Mouse (Mus musculus) stomach, postnatal 0 days (tissue): ENCODE measurements at regions not wholly inside any gene's neighbourhood (a gene's known extent, or its start where the extent isn't known, plus 50 kb on each side); places are given as distances from the start of the nearest gene placed in this dataset.

ENCODE experiments used
- ATAC-seq: fragments of 200-750 bp; cut with Nextera tagmentation; 2 replicates; pipeline ENCODE4 v1.8.0; 2017; ENCODE audit not compliant: low FRiP score, low TSS enrichment
- DNase-seq: peaks from one replicate; pipeline ENCODE4 v3.0.0-alpha.2; 2016; ENCODE audit warnings: low spot score
- H3K27ac ChIP-seq: fragments of 300-500 bp; sonication (generic); replicated peaks from 2 replicates; pipeline ENCODE4 v1.5.1; 2014; ENCODE audit warnings: mild to moderate bottlenecking, control low read depth
- H3K27me3 ChIP-seq: fragments of 300-500 bp; sonication (generic); 2 replicates; pipeline ENCODE4 v1.6.1; 2014; ENCODE audit warnings: low read length; ENCODE audit not compliant: control insufficient read depth, insufficient read depth
- H3K36me3 ChIP-seq: fragments of 300-500 bp; sonication (generic); 2 replicates; pipeline ENCODE4 v1.6.1; 2014; ENCODE audit warnings: low read length, mixed read lengths; ENCODE audit not compliant: control insufficient read depth, insufficient read depth
- H3K4me1 ChIP-seq: fragments of 300-500 bp; sonication (generic); replicated peaks from 2 replicates; pipeline ENCODE4 v1.6.1; 2014; ENCODE audit warnings: antibody characterized with exemption; ENCODE audit not compliant: control insufficient read depth, insufficient read depth
- H3K4me2 ChIP-seq: fragments of 300-500 bp; sonication (generic); replicated peaks from 2 replicates; pipeline ENCODE4 v1.6.1; 2014; ENCODE audit warnings: low read depth, mild to moderate bottlenecking, control low read depth, moderate library complexity
- H3K4me3 ChIP-seq: fragments of 300-500 bp; sonication (generic); 2 replicates; pipeline ENCODE4 v1.5.1; 2014; ENCODE audit warnings: low read depth, low read length, control low read depth
- H3K9ac ChIP-seq: fragments of 300-500 bp; sonication (generic); 2 replicates; pipeline ENCODE4 v1.6.1; 2014; ENCODE audit warnings: mild to moderate bottlenecking, low read length, control low read depth, mixed read lengths
- H3K9me3 ChIP-seq: fragments of 300-500 bp; sonication (generic); 2 replicates; pipeline ENCODE4 v1.6.1; 2016; ENCODE audit warnings: low read length; ENCODE audit not compliant: control insufficient read depth
- CTCF ChIP-seq: IDR thresholded peaks from 2 replicates; pipeline ENCODE4 v1.5.1; 2016; ENCODE audit warnings: antibody characterized with exemption, low read depth, mild to moderate bottlenecking, moderate library complexity
- EP300 ChIP-seq: optimal IDR thresholded peaks from 2 replicates; pipeline ENCODE3; 2016; ENCODE audit warnings: antibody characterized with exemption
- WGBS: fragments of 180-500 bp; shearing (Covaris S2); extraction: QIAGEN DNeasy Blood & Tissue Kit; methylation state at CpG from one replicate; pipeline ENCODE4 v1.1.7; 2014; 5-methylcytosine and 5-hydroxymethylcytosine counted together

DNA sequence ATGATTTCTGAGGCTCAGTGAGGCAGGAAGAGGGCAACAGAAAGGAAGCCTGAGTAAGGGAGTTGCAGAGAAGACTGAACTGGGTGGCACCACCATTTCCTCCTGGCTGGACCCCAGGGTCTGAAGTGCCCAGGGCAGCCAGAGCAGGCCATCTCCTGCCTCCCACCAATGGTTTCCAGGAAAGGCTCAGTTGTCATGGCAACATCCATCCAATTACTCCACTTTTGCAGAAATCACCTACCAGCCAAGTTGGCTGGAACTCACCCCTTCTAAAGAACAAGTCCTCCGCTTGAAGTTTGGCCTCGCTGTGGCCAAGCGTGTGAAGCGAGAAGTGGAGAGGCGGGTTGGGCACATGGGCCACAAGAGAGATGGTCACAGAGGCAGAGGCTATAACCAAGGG is 67.8 kb downstream of the Gm11733 start:
- no peak overlapping the region for H3K9ac ChIP-seq
- H3K36me3 ChIP-seq: no peaks in the 10 kb centered on the region
- no peaks in the 10 kb centered on the region for H3K27me3 ChIP-seq
- no peak overlapping the region for H3K27ac ChIP-seq
- H3K4me3 ChIP-seq: no peak overlapping the region
- no peaks in the 10 kb centered on the region for H3K9me3 ChIP-seq
- ATAC-seq (no peak), DNase-seq (no peak)
- no peak overlapping the region for H3K4me2 ChIP-seq
- H3K4me1 ChIP-seq: no peaks in the 10 kb centered on the region
- TF ChIP-seq CTCF: no peak
- TF ChIP-seq EP300: no peak
- WGBS: 89% methylated on average over 5 of the region's 5 CpGs

DNA sequence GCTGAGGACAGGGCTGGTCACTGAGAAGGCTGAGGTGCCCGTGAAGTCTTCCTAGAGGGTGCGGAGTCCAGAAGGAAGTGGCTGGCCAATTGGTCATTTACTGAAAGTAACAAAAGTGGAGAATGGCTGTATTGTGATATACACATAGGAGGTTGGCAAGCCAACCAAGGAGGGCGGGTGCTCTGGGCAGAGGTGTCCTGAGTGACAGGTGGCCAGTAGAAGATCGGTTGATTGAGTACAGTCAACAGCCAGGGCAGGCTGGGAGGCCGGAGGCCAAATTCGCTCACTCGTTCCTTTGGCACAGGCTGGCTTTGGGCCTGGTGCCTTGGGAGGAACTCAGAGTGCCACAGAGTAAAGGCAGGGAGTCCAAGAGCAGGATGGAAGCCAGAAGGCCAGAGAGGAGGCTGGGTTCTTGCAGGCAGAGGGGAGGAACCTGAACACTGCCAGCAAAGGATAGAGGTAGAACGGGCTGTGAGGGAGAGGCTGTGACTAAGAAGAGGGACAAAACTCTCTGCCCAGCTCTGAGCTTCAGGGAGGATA is 68.3 kb downstream of the Gm11733 start:
- Histone ChIP-seq H3K36me3 (no peaks in the 10 kb centered on the region), H3K27ac (no peak overlapping the region), H3K9me3 (no peaks in the 10 kb centered on the region), H3K4me1 (no peaks in the 10 kb centered on the region), H3K27me3 (no peaks in the 10 kb centered on the region), H3K4me2 (no peak overlapping the region), H3K9ac (no peak overlapping the region), H3K4me3 (no peak overlapping the region)
- 80% methylated on average over 8 of the region's 8 CpGs for WGBS
- TF ChIP-seq CTCF: no peak
- DNase-seq: no peak
- ATAC-seq: no peak

DNA sequence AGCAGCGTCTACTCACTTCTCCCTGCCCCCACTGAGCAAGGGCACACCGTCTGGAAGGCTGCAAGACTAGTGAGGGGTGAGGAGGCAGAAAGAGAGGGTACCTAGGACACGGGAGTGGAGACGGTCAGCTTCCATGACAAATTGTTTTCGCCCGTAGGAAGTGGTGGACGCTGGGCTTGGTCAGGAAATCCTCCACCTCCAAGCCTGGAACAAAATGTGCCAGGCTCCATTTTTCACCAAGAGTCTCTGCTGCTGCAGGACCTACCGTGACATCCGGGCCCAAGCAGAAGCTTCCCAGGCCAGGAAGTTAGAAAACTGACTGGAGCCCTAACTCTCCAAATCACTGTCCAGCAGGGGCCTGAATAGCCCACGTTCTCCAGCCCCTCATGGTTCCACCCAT is 69.9 kb downstream of the Gm11733 start:
- WGBS: 44% methylated on average over 10 of the region's 10 CpGs
- Histone ChIP-seq H3K36me3 (no peaks in the 10 kb centered on the region), H3K27me3 (no peaks in the 10 kb centered on the region), H3K9ac (no peak overlapping the region), H3K27ac (no peak overlapping the region), H3K9me3 (no peaks in the 10 kb centered on the region), H3K4me1 (no peaks in the 10 kb centered on the region), H3K4me3 (no peak overlapping the region), H3K4me2 (no peak overlapping the region)
- DNase-seq (no peak), ATAC-seq (no peak)
- TF ChIP-seq EP300 (no peak), CTCF (no peak)

DNA sequence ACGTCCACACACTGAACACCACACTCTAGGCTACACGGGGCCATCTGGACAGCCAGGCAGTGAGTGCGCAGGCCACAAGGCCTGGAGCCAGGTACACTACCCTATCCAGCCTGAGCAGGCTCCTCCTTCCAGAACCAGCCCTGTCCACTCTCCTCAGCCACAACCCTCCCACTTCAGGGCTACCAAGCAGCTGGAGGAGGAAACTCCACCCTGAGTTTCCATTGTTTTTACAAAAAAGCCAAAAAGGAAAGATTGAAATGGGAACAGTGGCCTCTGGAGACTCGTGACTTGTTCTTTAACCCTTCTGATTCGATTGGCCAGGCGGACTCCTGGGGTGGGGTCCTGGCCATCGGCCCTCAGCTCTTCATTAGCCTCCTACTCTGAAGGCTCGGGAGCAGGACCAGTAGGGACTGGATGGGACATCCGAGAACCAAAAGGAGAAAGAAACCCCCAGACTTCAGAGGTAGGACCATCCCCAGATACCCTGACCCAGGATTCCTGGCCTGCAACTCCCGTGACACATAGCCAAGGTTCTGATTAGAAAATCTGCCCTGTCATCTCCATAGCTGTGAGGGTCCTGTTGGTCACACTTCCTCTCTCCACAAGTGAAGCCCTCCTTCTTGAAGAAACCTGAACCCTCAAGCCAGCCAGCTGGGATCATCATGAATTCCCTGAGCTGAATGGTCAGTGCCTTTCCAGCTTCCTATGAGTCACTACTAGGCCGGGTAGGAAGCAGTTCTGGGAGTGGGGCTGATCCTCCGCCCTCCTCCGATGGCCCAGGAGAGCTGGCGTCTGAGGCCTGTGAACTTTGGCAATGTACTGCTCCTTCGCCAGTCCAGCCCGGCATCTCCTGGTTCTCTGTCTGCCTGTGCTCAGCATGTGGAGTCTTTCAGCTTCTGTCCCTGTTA is 73.6 kb downstream of the Gm11733 start:
- Histone ChIP-seq H3K4me2 (no peak overlapping the region), H3K36me3 (no peaks in the 10 kb centered on the region), H3K9ac (no peak overlapping the region), H3K4me3 (no peak overlapping the region), H3K9me3 (no peaks in the 10 kb centered on the region), H3K4me1 (no peaks in the 10 kb centered on the region), H3K27ac (peak overlapping the region; percentile 24; the same call in 1 of the 2 replicates), H3K27me3 (no peaks in the 10 kb centered on the region)
- ATAC-seq (peak; percentile 69; the same call in 1 of the 2 replicates), DNase-seq (no peak)
- TF ChIP-seq EP300 (no peak), CTCF (no peak)
- 77% methylated on average over 16 of the region's 16 CpGs for WGBS

DNA sequence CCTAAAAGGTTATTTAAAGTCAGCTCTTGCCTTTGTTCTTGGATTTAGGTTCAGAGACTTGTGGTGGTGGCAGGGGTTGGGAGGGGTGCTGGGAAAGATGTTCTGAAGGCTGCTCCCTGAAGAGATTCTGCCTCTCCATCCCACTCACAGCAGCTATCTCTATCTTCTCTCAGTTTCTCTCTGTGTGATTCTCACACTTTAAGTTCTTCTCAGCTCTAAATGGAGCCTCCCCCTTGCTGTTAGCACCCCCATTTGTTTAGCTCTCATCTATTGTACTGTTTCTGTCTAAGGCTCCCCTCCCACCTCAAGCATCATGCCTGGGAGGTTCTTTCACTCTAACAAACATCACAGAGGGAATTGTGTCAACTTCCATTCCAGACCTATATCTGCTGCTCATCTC is 75.7 kb downstream of the Gm11733 start:
- H3K9ac ChIP-seq: no peak overlapping the region
- no peak overlapping the region for H3K4me2 ChIP-seq
- no peak overlapping the region for H3K27ac ChIP-seq
- H3K9me3 ChIP-seq: no peaks in the 10 kb centered on the region
- H3K27me3 ChIP-seq: no peaks in the 10 kb centered on the region
- no peak for DNase-seq
- no peak for TF ChIP-seq EP300
- TF ChIP-seq CTCF: no peak
- H3K4me1 ChIP-seq: no peaks in the 10 kb centered on the region
- no peaks in the 10 kb centered on the region; the same call in 1 of the 2 replicates for H3K36me3 ChIP-seq
- no peak for ATAC-seq
- no peak overlapping the region for H3K4me3 ChIP-seq
